Mouse (Mus musculus) neural tube, embryonic 15.5 days (tissue): ENCODE data around the gene Chst11. TPM values are rescaled to one million over a fixed set of nuclear protein-coding genes. Genes with fewer than 3 reads are reported as not detected.

ENCODE experiments used
- ATAC-seq: fragments of 200-750 bp; cut with Nextera tagmentation; 2 replicates; pipeline ENCODE4 v1.8.0; 2017; ENCODE audit warnings: mild to moderate bottlenecking, moderate TSS enrichment, moderate library complexity; ENCODE audit not compliant: low FRiP score
- H3K27ac ChIP-seq: fragments of 300-500 bp; sonication (generic); replicated peaks from 2 replicates; pipeline ENCODE4 v1.5.1; 2015; ENCODE audit warnings: mild to moderate bottlenecking, inconsistent platforms
- H3K27me3 ChIP-seq: fragments of 300-500 bp; sonication (generic); replicated peaks from 2 replicates; pipeline ENCODE4 v1.6.1; 2015; ENCODE audit warnings: inconsistent platforms
- H3K36me3 ChIP-seq: fragments of 300-500 bp; sonication (generic); 2 replicates; pipeline ENCODE4 v1.6.1; 2015; ENCODE audit warnings: inconsistent platforms
- H3K4me1 ChIP-seq: fragments of 300-500 bp; sonication (generic); 2 replicates; pipeline ENCODE4 v1.6.1; 2015; ENCODE audit warnings: inconsistent platforms
- H3K4me2 ChIP-seq: fragments of 300-500 bp; sonication (generic); 2 replicates; pipeline ENCODE4 v1.6.1; 2015; ENCODE audit warnings: inconsistent platforms, mild to moderate bottlenecking, moderate library complexity
- H3K4me3 ChIP-seq: fragments of 300-500 bp; sonication (generic); replicated peaks from 2 replicates; pipeline ENCODE4 v1.5.1; 2015; ENCODE audit warnings: mild to moderate bottlenecking, inconsistent platforms
- H3K9ac ChIP-seq: fragments of 300-500 bp; sonication (generic); replicated peaks from 2 replicates; pipeline ENCODE4 v1.6.1; 2015; ENCODE audit warnings: mild to moderate bottlenecking, inconsistent platforms
- H3K9me3 ChIP-seq: fragments of 300-500 bp; sonication (generic); replicated peaks from 2 replicates; pipeline ENCODE4 v1.6.1; 2016; ENCODE audit warnings: inconsistent platforms
- WGBS: fragments of 180-500 bp; shearing (Covaris S2); methylation state at CpG from one replicate; pipeline ENCODE4 v1.1.7; 2015; ENCODE audit warnings: mixed read lengths; 5-methylcytosine and 5-hydroxymethylcytosine counted together
- polyA plus RNA-seq: library from polyadenylated mRNA; unstranded; fragments of >200 nt; fragmentation: Nextera tagmentation; extraction: Ambion mirVana; gene quantifications from 2 replicates; pipeline ENCODE4 v1.2.1, GENCODE M21; 2015

Chst11 gene
- polyA plus RNA-seq, 1 experiment from 2014 or later: 4.1 TPM

DNA sequence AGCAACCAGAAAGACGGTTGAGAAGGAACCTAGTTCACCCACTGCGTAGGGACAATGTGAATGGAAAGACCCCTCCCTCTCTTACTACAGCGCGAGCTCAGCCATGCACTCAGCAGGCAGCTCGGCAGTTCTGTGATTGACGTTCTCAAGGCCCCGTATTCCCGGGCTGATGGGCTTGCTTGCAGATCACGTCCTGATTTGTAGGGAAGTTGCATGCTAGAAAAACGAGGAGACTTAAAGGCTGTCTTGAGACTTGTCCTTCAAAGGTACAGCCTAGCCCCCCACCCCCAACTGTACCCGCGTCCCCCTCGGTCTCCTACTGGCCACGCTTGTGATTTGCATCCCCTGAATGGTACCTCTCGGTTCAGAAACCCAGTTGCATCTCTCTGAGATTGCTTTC, 117.4 kb downstream of the Chst11 start:
- WGBS: 8% methylated on average over 15 of the region's 15 CpGs
- Histone ChIP-seq H3K9me3 (no peaks in the 10 kb centered on the region), H3K4me1 (peaks cover 62% of the 10 kb centered on the region), H3K27ac (peak overlapping the region; percentile 60), H3K9ac (no peak overlapping the region), H3K4me3 (no peak overlapping the region), H3K36me3 (no peaks in the 10 kb centered on the region), H3K27me3 (no peaks in the 10 kb centered on the region), H3K4me2 (no peak overlapping the region)
- no peak for ATAC-seq

- Histone ChIP-seq H3K36me3 (no peaks in the 10 kb centered on the region), H3K4me3 (no peak overlapping the region), H3K27me3 (no peaks in the 10 kb centered on the region), H3K4me1 (peaks cover 64% of the 10 kb centered on the region), H3K9ac (no peak overlapping the region), H3K9me3 (no peaks in the 10 kb centered on the region), H3K27ac (no peak overlapping the region), H3K4me2 (no peak overlapping the region)
- WGBS: 83% methylated on average over 8 of the region's 8 CpGs
- ATAC-seq: no peak
Measured at GRCm38 (mm10) chr10:83104221-83104620, 118.9 kb downstream of the Chst11 start.

DNA sequence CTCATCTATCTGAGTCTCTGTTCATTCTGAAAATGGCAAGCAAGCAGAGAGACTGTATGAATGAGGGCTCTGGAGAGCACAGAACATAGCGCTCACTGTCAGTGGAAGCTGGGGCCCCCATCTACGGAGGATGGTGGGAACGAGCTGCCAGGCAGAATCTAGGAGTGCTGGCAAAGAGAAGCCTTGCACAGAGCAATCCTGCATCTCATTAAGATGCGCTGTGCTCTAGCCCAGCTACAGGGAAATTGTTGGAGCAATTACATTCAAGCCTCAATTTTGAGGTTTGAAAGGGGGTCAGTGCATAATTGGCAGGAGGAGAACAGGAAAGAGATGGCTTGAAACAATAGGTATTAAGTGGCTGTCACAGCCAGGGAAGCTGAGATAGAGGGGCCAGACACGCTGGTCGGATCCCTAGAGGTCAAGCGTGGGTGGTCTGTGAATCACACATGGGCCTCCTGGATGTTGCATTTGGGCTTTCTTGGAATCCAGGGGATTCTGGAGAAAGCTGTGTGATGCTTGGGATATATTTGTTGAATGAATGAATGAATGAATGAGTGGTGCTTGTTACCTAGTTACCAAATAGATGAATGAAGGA, 121.0 kb downstream of the Chst11 start:
- WGBS: 22% methylated on average over 7 of the region's 7 CpGs
- ATAC-seq: peak; percentile 48
- Histone ChIP-seq H3K36me3 (no peaks in the 10 kb centered on the region), H3K4me3 (no peak overlapping the region), H3K4me2 (no peak overlapping the region), H3K9ac (no peak overlapping the region), H3K4me1 (peaks cover 61% of the 10 kb centered on the region), H3K27ac (peak overlapping the region; percentile 38), H3K27me3 (no peaks in the 10 kb centered on the region), H3K9me3 (no peaks in the 10 kb centered on the region)

DNA sequence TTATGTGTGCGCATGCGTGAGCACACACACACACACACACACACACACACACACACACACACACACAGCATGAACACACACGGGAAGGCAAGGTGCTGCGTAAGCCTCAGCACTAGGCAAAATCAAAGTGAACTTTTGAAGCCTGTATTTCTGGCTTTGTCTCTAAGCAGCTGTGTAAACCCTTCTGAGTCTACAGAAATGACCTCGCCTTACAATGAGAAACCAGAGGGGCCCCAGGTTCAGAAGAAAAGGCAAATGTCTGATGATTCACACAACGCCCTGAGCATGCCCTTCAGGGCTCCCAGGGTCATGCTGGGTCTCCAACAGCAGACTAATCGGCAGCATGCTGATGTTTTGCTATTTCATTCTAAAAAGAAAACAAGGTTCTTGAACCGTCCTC, 122.1 kb downstream of the Chst11 start:
- WGBS: 35% methylated on average over 8 of the region's 8 CpGs
- peak overlapping the region; percentile 51 for H3K27ac ChIP-seq

GRCm38 (mm10) chr10:83107921-83108738, 122.8 kb downstream of the Chst11 start:
- ATAC-seq: no peak
- Histone ChIP-seq H3K27me3 (no peaks in the 10 kb centered on the region), H3K9me3 (no peaks in the 10 kb centered on the region), H3K27ac (peak overlapping the region; percentile 51), H3K4me3 (no peak overlapping the region), H3K4me2 (no peak overlapping the region), H3K9ac (no peak overlapping the region), H3K36me3 (no peaks in the 10 kb centered on the region), H3K4me1 (peaks cover 56% of the 10 kb centered on the region)
- 31% methylated on average over 21 of the region's 21 CpGs for WGBS

More for the DNA sequence above, 122.1 kb downstream of the Chst11 start:
- no peak overlapping the region for H3K4me2 ChIP-seq
- H3K9me3 ChIP-seq: no peaks in the 10 kb centered on the region
- no peak for ATAC-seq
- H3K4me1 ChIP-seq: peaks cover 64% of the 10 kb centered on the region
- H3K9ac ChIP-seq: no peak overlapping the region
- H3K27me3 ChIP-seq: no peaks in the 10 kb centered on the region
- no peaks in the 10 kb centered on the region for H3K36me3 ChIP-seq
- no peak overlapping the region for H3K4me3 ChIP-seq

DNA sequence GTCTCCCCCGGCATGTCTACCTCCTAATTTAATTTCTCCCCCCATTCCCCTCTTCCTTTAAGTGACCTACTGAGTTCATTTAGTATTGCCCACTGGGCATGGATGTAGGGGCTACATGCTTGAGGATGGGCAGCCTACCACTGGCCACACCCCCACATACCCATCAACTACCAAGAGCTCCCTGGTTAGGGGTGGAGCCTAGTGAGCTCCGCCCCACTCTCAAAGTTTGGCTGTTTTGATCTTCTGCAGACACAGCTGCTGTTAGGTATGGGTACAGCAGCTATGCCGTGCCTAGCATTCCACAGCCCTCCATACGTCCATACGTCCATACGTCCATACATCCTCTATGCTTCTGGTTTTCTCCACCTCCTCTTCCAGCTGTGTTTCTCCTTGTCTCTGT, 123.6 kb downstream of the Chst11 start:
- no peak overlapping the region for H3K9ac ChIP-seq
- H3K4me2 ChIP-seq: no peak overlapping the region
- H3K27me3 ChIP-seq: no peaks in the 10 kb centered on the region
- no peaks in the 10 kb centered on the region for H3K36me3 ChIP-seq
- 0 out of 2 replicates have a peak overlapping the region, but pooled peaks have one; percentile 51 for H3K27ac ChIP-seq
- 92% methylated on average over 6 of the region's 6 CpGs for WGBS
- H3K9me3 ChIP-seq: no peaks in the 10 kb centered on the region
- ATAC-seq: no peak
- no peak overlapping the region for H3K4me3 ChIP-seq
- H3K4me1 ChIP-seq: peaks cover 54% of the 10 kb centered on the region

- Histone ChIP-seq H3K36me3 (no peaks in the 10 kb centered on the region), H3K4me3 (no peak overlapping the region), H3K9me3 (no peaks in the 10 kb centered on the region), H3K27ac (no peak overlapping the region), H3K4me2 (no peak overlapping the region), H3K4me1 (peaks cover 54% of the 10 kb centered on the region), H3K27me3 (no peaks in the 10 kb centered on the region), H3K9ac (no peak overlapping the region)
- 88% methylated on average over 6 of the region's 6 CpGs for WGBS
- ATAC-seq: no peak
Measured at GRCm38 (mm10) chr10:83111046-83111445, 125.7 kb downstream of the Chst11 start.

- no peak for ATAC-seq
- WGBS: 60% methylated on average over 4 of the region's 4 CpGs
- H3K4me3 ChIP-seq: no peak overlapping the region
- no peak overlapping the region for H3K27ac ChIP-seq
- no peaks in the 10 kb centered on the region for H3K27me3 ChIP-seq
- no peaks in the 10 kb centered on the region for H3K36me3 ChIP-seq
- H3K9me3 ChIP-seq: no peaks in the 10 kb centered on the region
- H3K4me2 ChIP-seq: no peak overlapping the region
- no peak overlapping the region for H3K9ac ChIP-seq
- H3K4me1 ChIP-seq: peaks cover 54% of the 10 kb centered on the region
Measured at GRCm38 (mm10) chr10:83112345-83112744, 127.0 kb downstream of the Chst11 start.

DNA sequence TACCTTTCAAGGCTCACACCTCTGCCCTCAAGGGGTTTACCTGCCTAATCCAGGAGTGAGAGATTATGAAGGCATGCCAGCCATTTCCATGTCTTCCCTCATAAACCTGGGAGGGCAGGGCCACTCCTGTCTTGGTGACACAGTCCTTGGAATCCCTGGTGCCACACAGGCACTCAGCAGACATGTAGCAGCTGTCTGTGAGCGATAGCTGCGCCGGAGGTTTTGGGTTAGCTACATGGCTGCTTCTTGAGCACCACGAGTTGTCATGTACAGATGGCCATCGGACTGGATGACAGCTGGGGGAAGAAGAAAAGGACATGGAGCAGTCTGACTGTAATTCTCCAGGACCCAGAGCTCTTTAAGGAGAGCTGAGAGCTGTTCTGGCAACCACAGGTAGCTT, 129.3 kb downstream of the Chst11 start:
- H3K27ac ChIP-seq: no peak overlapping the region
- ATAC-seq: no peak
- no peaks in the 10 kb centered on the region for H3K27me3 ChIP-seq
- no peaks in the 10 kb centered on the region for H3K36me3 ChIP-seq
- no peak overlapping the region for H3K9ac ChIP-seq
- H3K4me2 ChIP-seq: no peak overlapping the region
- no peak overlapping the region for H3K4me3 ChIP-seq
- no peaks in the 10 kb centered on the region for H3K9me3 ChIP-seq
- H3K4me1 ChIP-seq: peaks cover 44% of the 10 kb centered on the region
- 78% methylated on average over 5 of the region's 5 CpGs for WGBS

DNA sequence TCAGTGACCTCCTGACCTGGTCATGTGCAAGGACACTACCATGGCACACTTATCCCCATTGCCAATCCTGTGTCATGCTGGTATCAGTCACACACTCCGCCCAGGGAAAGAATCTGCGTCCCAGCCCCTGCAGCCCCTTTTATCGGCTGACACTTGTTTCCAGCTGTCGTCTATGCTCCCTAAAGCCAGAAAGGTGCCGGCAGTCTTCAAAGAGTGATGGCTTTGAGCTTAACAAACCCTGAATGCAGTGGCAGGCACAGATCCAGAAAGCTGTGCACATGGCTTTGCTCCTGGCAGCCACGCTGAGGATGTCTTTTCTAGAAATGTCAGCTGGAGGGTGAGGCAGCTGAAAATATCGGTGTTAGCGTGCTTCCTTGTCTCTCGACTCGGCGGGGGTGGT, 131.6 kb downstream of the Chst11 start:
- Histone ChIP-seq H3K36me3 (no peaks in the 10 kb centered on the region), H3K27me3 (no peaks in the 10 kb centered on the region), H3K27ac (0 out of 2 replicates have a peak overlapping the region, but pooled peaks have one; percentile 4), H3K9me3 (no peaks in the 10 kb centered on the region), H3K4me2 (no peak overlapping the region), H3K4me1 (peaks cover 44% of the 10 kb centered on the region), H3K9ac (no peak overlapping the region), H3K4me3 (no peak overlapping the region)
- 33% methylated on average over 11 of the region's 11 CpGs for WGBS
- ATAC-seq: no peak

DNA sequence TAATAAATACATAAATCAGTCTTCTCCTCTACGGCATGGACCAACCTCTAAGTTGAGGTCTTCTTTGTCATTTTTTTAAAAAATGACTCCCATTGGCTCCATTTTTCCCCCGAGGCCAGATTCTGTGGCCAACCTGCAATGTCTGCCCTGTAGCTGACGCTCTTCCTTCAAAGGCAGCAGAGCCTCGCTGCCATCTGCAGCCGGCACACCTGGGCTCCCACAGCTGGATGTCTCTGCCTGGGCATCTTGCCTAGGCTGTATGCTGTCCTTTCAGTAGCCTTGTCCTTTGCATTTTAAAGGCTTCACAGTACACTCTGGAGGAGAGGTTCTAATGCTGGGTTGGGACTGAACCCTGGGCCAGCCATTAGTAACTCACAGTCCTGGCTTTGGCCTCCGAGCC, 132.6 kb downstream of the Chst11 start:
- H3K9ac ChIP-seq: no peak overlapping the region
- H3K4me1 ChIP-seq: peaks cover 41% of the 10 kb centered on the region
- no peaks in the 10 kb centered on the region for H3K27me3 ChIP-seq
- no peaks in the 10 kb centered on the region for H3K9me3 ChIP-seq
- WGBS: 75% methylated on average over 6 of the region's 6 CpGs
- no peak overlapping the region for H3K4me2 ChIP-seq
- no peak overlapping the region for H3K27ac ChIP-seq
- ATAC-seq: no peak
- no peak overlapping the region for H3K4me3 ChIP-seq
- H3K36me3 ChIP-seq: no peaks in the 10 kb centered on the region

GRCm38 (mm10) chr10:83118613-83119012, 133.3 kb downstream of the Chst11 start:
- 80% methylated on average over 3 of the region's 3 CpGs for WGBS
- H3K9ac ChIP-seq: no peak overlapping the region
- peaks cover 41% of the 10 kb centered on the region for H3K4me1 ChIP-seq
- H3K9me3 ChIP-seq: no peaks in the 10 kb centered on the region
- no peak overlapping the region for H3K4me3 ChIP-seq
- no peaks in the 10 kb centered on the region for H3K27me3 ChIP-seq
- no peak overlapping the region for H3K27ac ChIP-seq
- H3K4me2 ChIP-seq: no peak overlapping the region
- no peak for ATAC-seq
- H3K36me3 ChIP-seq: no peaks in the 10 kb centered on the region
